In genomic region chr3:114107099-114107498, GRCm38 (mm10) we compare ENCODE assay signal across 14 mouse cellular contexts.
DNase-seq lines count a peak whose midpoint lies in the region; ATAC-seq and TF ChIP-seq lines count a peak whose summit lies in the region.
"Had no signal": no experiment of that assay in that cellular context is flagged by ENCODE, and none has a peak within 500 bp of the region (broad histone marks: within the 10 kb centered on the region; RNA-seq: fewer than 3 reads in every experiment).

No protein-coding gene starts in this region.

- H3K4me2 ChIP-seq in forebrain, postnatal 0 days (ENCODE audit: low read depth), result no peak overlapping the region
- no peak overlapping the region for H3K4me2 ChIP-seq in forebrain, embryonic 16.5 days (ENCODE audit: low read length)
- no peak overlapping the region for H3K4me2 ChIP-seq in liver, postnatal 0 days (ENCODE audit: low read depth, low read length)
- H3K4me2 ChIP-seq: liver, embryonic 15.5 days; midbrain, embryonic 13.5 days had no signal

- H3K4me3 ChIP-seq in forebrain, postnatal 0 days (ENCODE audit: low read depth, low read length), result no peak overlapping the region
- H3K4me3 ChIP-seq in forebrain, embryonic 16.5 days (replicated peaks; ENCODE audit: low read length), result no peak overlapping the region
- no peak overlapping the region for H3K4me3 ChIP-seq in liver, postnatal 0 days (ENCODE audit: low read depth, low read length)
- H3K4me3 ChIP-seq: forebrain, embryonic 10.5 days; liver, embryonic 15.5 days; midbrain, embryonic 13.5 days had no signal

- TF ChIP-seq EP300 in liver, postnatal 0 days (IDR thresholded peaks at IDR 0.05; ENCODE audit: low read depth), result no peak

- no peak for ATAC-seq in forebrain, postnatal 0 days
- ATAC-seq in forebrain, embryonic 16.5 days, result no peak
- no peak for ATAC-seq in liver, postnatal 0 days
- 0 out of 2 replicates have a peak, but pooled peaks have one; percentile 48 for ATAC-seq in megakaryocyte progenitor cell, adult 5-6 weeks (replicated peaks; ENCODE audit: poor library complexity)
- no peak for ATAC-seq in activated CD4-positive, CD25-positive, alpha-beta regulatory T cell, adult 4 months
- ATAC-seq: midbrain, embryonic 13.5 days had no signal

- intact Hi-C loops in heart, postnatal 25 days (cut with DNase I), result no loop called here

- peak; percentile 66 for TF ChIP-seq CTCF in forebrain, postnatal 0 days (IDR thresholded peaks at IDR 0.05; ENCODE audit: low read depth)
- TF ChIP-seq CTCF in liver, postnatal 0 days (IDR thresholded peaks at IDR 0.05; ENCODE audit: low read depth), result peak; percentile 42

- 31% methylated on average over 7 of the region's 7 CpGs for WGBS in forebrain, postnatal 0 days
- WGBS in forebrain, embryonic 16.5 days, result 29% methylated on average over 7 of the region's 7 CpGs
- 22% methylated on average over 7 of the region's 7 CpGs for WGBS in liver, postnatal 0 days (ENCODE audit: insufficient replicate concordance)

- H3K27ac ChIP-seq in forebrain, postnatal 0 days (ENCODE audit: low read depth, low read length), result no peak overlapping the region
- no peak overlapping the region for H3K27ac ChIP-seq in forebrain, embryonic 16.5 days (ENCODE audit: low read length)
- no peak overlapping the region for H3K27ac ChIP-seq in liver, postnatal 0 days (ENCODE audit: low read depth)
- H3K27ac ChIP-seq: forebrain, embryonic 10.5 days; liver, embryonic 15.5 days; midbrain, embryonic 13.5 days had no signal

- H3K36me3 ChIP-seq in forebrain, postnatal 0 days (ENCODE audit: insufficient read depth), result no peaks in the 10 kb centered on the region
- no peaks in the 10 kb centered on the region for H3K36me3 ChIP-seq in forebrain, embryonic 16.5 days (ENCODE audit: control insufficient read depth, insufficient read depth)
- H3K36me3 ChIP-seq in liver, postnatal 0 days (replicated peaks; ENCODE audit: insufficient read depth, low read length), result no peaks in the 10 kb centered on the region
- H3K36me3 ChIP-seq: liver, embryonic 15.5 days; midbrain, embryonic 13.5 days had no signal

- H3K9me3 ChIP-seq in forebrain, postnatal 0 days (ENCODE audit: low read length), result no peaks in the 10 kb centered on the region
- no peaks in the 10 kb centered on the region for H3K9me3 ChIP-seq in forebrain, embryonic 16.5 days (ENCODE audit: control insufficient read depth, low read length)
- H3K9me3 ChIP-seq in liver, postnatal 0 days (ENCODE audit: low read length), result no peaks in the 10 kb centered on the region
- H3K9me3 ChIP-seq: forebrain, embryonic 10.5 days; liver, embryonic 15.5 days; midbrain, embryonic 13.5 days had no signal

- no peak overlapping the region for H3K9ac ChIP-seq in forebrain, postnatal 0 days
- H3K9ac ChIP-seq in forebrain, embryonic 16.5 days (replicated peaks; ENCODE audit: low read depth, low read length), result no peak overlapping the region
- H3K9ac ChIP-seq in liver, postnatal 0 days (replicated peaks), result no peak overlapping the region
- H3K9ac ChIP-seq: liver, embryonic 15.5 days; midbrain, embryonic 13.5 days had no signal

- peak; percentile 43 for DNase-seq in forebrain, postnatal 0 days
- no peak for DNase-seq in liver, postnatal 0 days
- DNase-seq in liver (no peak), NIH3T3 (ENCODE audit: low read depth) (peak; percentile 47)
- no peak for DNase-seq in heart, postnatal 25 days (ENCODE audit: low spot score)
- DNase-seq: adrenal gland, postnatal 36 days; heart, adult 18-20 months; layer of hippocampus, adult 9-11 months had no signal

- H3K4me1 ChIP-seq in forebrain, postnatal 0 days (ENCODE audit: insufficient read depth), result no peaks in the 10 kb centered on the region
- no peaks in the 10 kb centered on the region for H3K4me1 ChIP-seq in forebrain, embryonic 16.5 days (replicated peaks; ENCODE audit: control insufficient read depth, insufficient read depth, low read length)
- no peaks in the 10 kb centered on the region for H3K4me1 ChIP-seq in liver, postnatal 0 days (ENCODE audit: insufficient read depth)
- H3K4me1 ChIP-seq: forebrain, embryonic 10.5 days; liver, embryonic 15.5 days; midbrain, embryonic 13.5 days had no signal

- H3K27me3 ChIP-seq in forebrain, postnatal 0 days (ENCODE audit: insufficient read depth, low read length), result no peaks in the 10 kb centered on the region
- H3K27me3 ChIP-seq in forebrain, embryonic 16.5 days (replicated peaks; ENCODE audit: control insufficient read depth, insufficient read depth, low read length), result no peaks in the 10 kb centered on the region
- H3K27me3 ChIP-seq in liver, postnatal 0 days (ENCODE audit: insufficient read depth, low read length), result no peaks in the 10 kb centered on the region
- H3K27me3 ChIP-seq: liver, embryonic 15.5 days; midbrain, embryonic 13.5 days had no signal

Comparison
In these comparisons a context has a peak if more than half of its experiments do, and no peak if none do; other contexts are left out.
1. DNase-seq: peak in forebrain, postnatal 0 days (single experiment) and NIH3T3 (single experiment); none in liver, postnatal 0 days (single experiment), liver (single experiment) and heart, postnatal 25 days (single experiment).